Mouse (Mus musculus): ENCODE data around the gene Tmprss2. TPM values are rescaled to one million over a fixed set of nuclear protein-coding genes. Genes with fewer than 3 reads are reported as not detected.

Tmprss2 gene
- polyA plus RNA-seq, 1 experiment, result 97.2 TPM

GRCm38 (mm10) chr16:97521983-97522382, 89.0 kb downstream of the Tmprss2 start:
- Histone ChIP-seq H3K36me3 (ENCODE audit: control insufficient read depth, insufficient read depth, low read length) (no peaks in the 10 kb centered on the region), H3K27me3 (replicated peaks; ENCODE audit: control insufficient read depth, insufficient read depth, low read length) (no peaks in the 10 kb centered on the region), H3K27ac (ENCODE audit: insufficient read depth, low read depth, low read length) (no peak overlapping the region), H3K4me1 (ENCODE audit: control insufficient read depth, insufficient read depth, low read length) (no peaks in the 10 kb centered on the region), H3K4me3 (ENCODE audit: insufficient read depth, low read depth, low read length) (no peak overlapping the region)
- DNase-seq, result no peak
- WGBS, result 66% methylated on average over 6 of the region's 6 CpGs
- TF ChIP-seq POLR2A (IDR thresholded peaks at IDR 0.05; ENCODE audit: low read depth, low read length), result no peak
- TF ChIP-seq CTCF (conservative IDR thresholded peaks at IDR 0.05; ENCODE audit: insufficient read depth, insufficient read length, low read depth, low read length), result no peak

GRCm38 (mm10) chr16:97516341-97516740, 94.7 kb downstream of the Tmprss2 start:
- H3K36me3 ChIP-seq (ENCODE audit: control insufficient read depth, insufficient read depth, low read length), result no peaks in the 10 kb centered on the region
- H3K27ac ChIP-seq (ENCODE audit: insufficient read depth, low read depth, low read length), result no peak overlapping the region
- WGBS, result 80% methylated on average over 3 of the region's 3 CpGs
- no peak overlapping the region for H3K4me3 ChIP-seq (ENCODE audit: insufficient read depth, low read depth, low read length)
- no peaks in the 10 kb centered on the region for H3K27me3 ChIP-seq (replicated peaks; ENCODE audit: control insufficient read depth, insufficient read depth, low read length)
- no peak for DNase-seq
- no peaks in the 10 kb centered on the region for H3K4me1 ChIP-seq (ENCODE audit: control insufficient read depth, insufficient read depth, low read length)
- TF ChIP-seq CTCF (conservative IDR thresholded peaks at IDR 0.05; ENCODE audit: insufficient read depth, insufficient read length, low read depth, low read length) (no peak), POLR2A (IDR thresholded peaks at IDR 0.05; ENCODE audit: low read depth, low read length) (no peak)

Other genes with a start within 250 kb of the Tmprss2 start
- gene Mx1, start 148.3 kb downstream of the Tmprss2 start, polyA plus RNA-seq (2012; rRNA removed), result 0.45 and 1.9 TPM in 2 replicates
- gene Fam3b, start 96.4 kb downstream of the Tmprss2 start, polyA plus RNA-seq (2012; rRNA removed), result 0.10 TPM in 1 of 2 replicates, not detected in the other
- gene Ripk4, start 152.6 kb upstream of the Tmprss2 start, polyA plus RNA-seq (2012; rRNA removed), result 12.8 and 14.4 TPM in 2 replicates
- gene Prdm15, start 240.7 kb upstream of the Tmprss2 start, polyA plus RNA-seq (2012; rRNA removed), result 5.6 and 7.3 TPM in 2 replicates

Measured in kidney, adult 2 months (tissue).